Mouse (Mus musculus) heart, postnatal 25 days (tissue): Measurements from ENCODE around the gene Ier5. TPM values are rescaled to one million over a fixed set of nuclear protein-coding genes. Genes with fewer than 3 reads are reported as not detected.

Source experiments
- DNase-seq: peaks from one replicate; pipeline ENCODE4 v3.0.0; 2022; ENCODE audit warnings: low spot score
- intact Hi-C: fragments of 180-260 bp; cut with DNase I; formaldehyde crosslinking; loops from one replicate; pipeline ENCODE4 v1.15.1; 2025
- total RNA-seq, 2 experiments: library from RNA; stranded (reverse); gene quantifications; 2 replicates each; pipeline ENCODE4 v1.2.3; 2021

The Ier5 gene
- total RNA-seq, 2 experiments from 2014 or later: 12.7 to 16.5 TPM

DNA sequence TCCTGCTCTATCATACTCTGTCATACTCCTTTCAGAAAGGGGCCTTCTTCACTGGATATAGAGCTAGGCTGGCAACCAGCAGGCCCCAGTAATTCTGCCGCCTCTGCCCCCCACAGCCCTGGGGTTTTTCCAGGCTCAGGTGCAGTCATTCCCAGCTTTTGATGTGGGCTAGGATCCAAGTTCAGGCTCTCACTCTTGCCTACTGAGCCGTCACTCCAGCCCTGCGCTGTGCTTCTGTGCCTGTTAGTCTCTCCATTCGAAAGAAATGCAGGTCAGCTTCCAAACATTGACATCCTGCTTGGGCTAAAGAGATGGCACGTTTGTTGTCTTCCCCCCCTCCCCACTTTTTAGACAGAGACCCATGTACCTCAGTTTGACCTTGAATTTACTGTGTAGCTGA is 39.2 kb downstream of the Ier5 start:
- intact Hi-C loops: no loop called here

DNA sequence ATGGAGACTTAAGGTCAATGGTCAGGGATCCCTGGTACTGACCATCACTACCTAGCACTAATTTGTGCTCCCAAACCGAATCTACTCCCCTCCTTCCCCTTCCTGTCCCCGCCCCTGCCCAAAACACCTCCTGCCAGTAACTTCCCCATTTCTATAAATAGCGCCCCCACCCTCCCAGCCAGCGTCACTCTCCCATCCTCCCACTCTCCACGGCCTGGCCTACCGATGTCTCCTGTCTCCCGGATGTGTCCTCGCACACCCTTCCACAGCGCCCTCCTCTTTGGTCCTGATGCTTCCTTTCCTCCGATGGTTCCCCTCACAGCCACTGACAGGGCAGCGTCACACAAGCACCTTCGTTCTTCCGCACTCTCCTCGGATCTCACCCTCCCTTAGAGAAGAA is 39.9 kb downstream of the Ier5 start:
- DNase-seq: peak; percentile 58
- intact Hi-C loops: no loop called here

More for the DNA sequence above, 39.2 kb downstream of the Ier5 start:
- DNase-seq: no peak

DNA sequence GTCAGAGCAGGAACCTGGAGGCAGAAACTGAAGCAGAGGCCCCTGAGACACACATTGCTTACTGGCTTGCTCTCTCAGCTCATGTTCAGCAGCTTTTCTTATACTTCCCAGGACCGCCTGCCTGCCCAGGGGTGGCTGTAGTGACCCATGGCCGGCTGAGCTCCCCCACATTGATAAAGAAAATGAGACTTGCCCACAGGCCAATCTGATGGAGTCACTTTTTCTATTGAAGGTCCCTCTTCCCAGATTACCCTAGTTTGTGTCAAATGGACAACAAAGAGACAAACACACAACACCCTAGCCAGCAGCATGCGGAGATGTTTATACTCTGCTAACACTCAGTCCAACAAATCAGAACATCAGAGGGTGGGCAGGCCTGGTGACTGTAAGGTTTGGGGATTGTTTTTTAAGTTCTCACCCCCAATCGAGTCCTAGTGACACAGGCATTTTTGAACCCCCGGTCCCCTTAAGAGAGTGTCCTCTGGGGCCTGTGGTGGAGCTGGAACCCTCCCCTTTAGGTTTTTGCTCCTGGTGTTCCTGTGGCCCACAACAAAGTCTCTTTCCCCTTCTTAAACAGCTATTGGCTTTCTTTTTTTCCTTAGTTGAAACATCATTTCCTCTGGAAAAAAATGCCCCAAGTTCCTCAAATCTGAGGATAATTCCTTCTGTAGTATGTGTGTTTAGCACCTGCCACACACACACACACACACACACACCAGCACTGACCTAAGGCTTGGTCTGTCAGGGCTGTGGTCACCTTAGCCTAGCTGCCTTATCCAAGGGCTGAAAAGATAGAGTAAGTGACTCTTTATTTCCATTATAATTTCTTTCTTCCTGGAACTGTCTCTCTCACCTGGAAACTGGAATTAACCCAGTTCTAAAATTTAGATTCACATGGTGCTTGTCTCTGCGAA is 41.1 kb downstream of the Ier5 start:
- DNase-seq: no peak

DNA sequence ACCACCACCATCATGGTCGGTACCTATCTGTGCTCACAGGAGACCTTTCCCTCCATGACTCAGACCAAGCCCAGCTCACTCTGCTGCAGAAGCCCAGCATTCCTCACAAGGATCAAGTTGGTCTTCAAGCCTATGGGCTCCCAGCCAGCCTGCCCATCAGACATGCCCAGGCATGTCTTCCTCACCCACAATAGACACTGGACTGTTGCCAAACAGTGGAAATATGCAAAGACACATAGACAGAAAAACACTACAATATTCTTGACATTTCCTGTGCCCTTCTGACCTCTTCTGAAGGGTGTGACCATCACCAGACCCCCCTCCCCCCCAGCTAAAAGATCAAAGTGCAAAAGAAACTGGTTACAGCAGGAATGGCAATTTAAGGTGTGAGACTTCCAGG is 43.3 kb downstream of the Ier5 start:
- no peak for DNase-seq
- intact Hi-C loops: no loop called here

More for the DNA sequence above, 41.1 kb downstream of the Ier5 start:
- intact Hi-C loops: no loop called here

DNA sequence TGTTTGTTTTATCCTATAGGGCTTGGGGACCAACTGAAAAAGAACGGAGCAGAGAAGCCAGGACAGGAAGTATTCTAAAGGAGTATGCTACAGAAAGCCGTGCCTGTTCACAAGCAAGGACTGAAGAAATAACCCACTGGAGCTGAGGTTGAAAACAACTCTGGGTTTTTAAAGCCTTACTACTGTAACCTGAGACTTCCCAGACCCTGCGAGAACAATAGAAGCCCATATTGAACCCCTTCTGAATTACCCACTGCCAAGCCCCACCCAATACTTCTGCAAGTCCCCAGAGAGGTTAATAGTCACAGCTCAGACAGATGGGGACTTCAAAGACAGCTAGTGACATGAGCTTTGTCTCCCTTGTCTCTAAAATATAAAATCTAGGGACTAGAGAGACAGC is 44.4 kb downstream of the Ier5 start:
- intact Hi-C loops: no loop called here
- no peak for DNase-seq

DNA sequence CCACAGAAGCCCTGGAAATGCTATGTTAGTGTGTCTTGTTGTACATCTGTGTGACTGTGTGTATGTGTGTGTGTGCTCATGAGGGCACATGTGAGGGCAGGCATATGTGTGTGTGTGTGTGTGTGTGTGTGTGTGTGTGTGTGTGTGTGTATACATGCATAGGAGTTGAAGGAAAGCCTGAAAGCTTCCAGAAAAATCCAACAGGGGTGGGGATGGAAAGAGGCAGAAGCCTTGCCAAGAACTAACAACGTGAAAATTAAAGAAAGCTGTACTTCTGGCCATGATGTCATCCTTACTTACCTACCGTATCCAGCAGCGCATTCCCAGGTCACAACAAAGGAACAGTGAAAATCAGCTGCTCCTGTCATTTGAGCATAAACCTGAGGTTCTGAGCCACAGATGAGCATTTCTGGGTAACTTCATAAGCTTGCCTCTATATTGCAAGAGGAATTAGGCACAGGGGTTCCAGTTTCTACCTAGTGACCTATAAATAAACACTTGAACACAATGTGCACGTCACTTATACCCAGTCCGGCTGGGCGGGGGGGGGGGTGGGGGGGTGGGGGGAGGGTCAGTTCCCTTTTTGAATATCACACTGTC is 45.0 kb downstream of the Ier5 start:
- no peak for DNase-seq
- intact Hi-C loops: no loop called here

DNA sequence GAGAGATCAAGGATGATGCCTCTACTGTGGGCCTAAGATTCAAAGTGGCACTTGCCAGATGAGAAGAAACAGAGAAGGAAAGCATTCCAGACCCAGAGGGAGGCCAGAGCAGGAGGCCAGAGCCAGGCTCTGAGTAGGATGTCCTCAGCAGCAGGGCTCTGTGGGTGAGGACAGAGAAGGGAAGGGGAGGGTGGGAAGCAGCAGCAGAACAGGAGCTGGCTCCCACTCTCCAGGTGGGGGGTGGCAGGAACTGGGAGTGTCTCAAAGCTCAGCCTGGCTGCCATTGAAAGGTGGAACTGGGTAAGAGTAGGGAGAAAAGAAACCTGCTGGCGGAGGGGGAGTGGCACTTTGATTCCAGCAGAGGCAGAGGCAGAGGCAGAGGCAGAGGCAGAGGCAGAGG is 46.1 kb downstream of the Ier5 start:
- intact Hi-C loops: no loop called here
- no peak for DNase-seq

DNA sequence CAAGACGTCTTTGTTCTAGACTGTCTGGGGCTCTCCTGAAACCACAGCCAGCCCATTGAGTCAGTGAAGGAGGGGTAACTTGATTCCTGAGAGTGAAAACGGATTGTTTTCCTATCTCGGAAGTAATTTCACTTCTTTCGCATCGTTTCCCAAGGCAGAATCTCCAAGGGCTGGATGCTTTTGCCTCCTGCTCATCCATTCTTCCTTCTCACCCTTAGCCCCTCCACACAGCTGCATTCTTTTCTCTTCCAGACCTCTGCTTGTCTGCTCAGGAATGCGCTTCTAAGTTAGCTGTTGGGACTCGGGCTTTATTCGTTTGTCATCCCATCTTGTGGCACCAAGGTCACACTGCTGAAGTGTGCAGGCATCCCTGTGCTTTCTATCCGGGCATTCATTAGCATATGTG is 46.7 kb downstream of the Ier5 start:
- DNase-seq: no peak
- intact Hi-C loops: no loop called here

DNA sequence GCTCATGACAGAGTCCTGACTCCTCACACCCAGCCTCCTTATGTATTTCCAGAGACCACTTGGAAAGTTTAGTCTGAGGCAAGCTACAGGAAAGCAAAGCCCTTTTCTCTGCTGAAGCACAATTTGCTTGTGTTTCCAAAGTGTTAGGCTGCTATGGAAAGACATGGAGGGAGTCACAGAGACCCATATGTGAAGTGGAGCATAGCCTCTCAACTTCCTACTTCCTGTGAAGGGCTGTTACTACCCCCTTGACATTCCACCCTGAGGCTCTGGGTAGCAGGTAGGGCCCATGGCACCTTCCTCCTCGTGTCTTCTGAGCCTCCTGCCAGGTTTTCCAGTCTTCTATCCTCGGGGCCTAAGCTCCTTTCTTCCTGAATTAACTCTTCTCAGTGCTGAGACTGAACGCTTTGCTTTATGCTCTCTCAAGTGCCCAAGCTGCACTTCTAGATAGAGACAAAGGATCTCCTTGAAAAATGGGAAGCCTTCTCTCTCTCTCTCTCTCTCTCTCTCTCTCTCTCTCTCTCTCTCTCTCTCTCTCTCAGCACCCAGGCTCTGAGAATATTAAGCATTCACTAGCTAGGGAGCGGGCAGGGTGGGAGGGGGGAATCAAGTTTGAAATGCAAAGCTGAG is 47.2 kb downstream of the Ier5 start:
- DNase-seq: no peak
- intact Hi-C loops: no loop called here

DNA sequence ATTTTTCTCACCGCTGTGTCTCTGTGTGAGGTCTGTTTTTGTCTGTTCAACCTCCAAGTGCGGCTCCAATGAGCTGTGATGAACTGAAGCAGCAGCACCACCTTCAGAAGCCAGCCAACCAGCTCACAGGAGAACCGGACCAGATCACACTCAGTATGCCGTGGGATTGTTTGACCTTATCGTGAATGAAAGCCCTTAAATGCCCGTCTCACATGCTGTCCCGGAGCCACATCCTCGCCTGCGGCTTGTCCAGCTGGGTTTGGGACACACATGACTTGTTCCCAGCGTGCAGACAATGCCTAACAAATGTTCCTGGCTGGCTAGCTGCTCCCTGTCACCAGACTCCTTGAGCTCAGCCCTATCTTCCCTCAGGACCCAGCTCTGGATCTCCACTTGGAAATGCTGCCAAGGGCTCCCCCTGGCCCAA is 47.7 kb downstream of the Ier5 start:
- DNase-seq: peak; percentile 45
- intact Hi-C loops: no loop called here

DNA sequence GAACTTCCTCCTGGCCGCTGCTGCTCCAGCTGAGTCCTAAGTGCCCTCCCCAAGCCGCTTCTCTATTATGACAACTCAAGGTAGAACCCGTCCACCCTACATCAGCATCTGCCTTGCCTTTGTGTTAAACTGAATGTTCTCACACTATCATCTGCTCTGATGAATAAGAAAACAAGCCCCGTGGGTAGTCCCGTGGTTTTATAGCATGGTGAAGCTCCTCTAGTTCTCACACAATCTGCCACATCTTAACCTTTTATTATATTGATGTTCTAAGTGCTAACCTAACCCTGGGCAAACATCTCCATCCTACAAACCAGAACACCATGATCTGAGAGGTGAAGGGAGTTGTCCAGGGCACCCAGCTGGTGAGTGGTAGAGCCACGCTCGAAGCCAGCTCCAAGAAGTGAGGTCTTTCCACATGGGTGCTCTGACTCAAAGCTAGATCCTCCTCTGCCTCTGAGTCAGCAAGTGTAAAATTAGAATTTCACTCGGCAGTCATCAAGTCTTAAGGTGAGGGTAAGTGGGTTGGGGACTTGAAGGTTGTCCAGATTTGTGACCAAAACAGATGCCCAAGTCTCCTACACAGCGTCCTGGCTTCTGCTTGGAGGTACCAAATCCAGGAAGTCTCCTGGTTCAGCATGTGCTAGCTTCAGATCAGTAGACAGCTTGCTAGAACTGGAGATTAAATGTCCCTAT is 48.4 kb downstream of the Ier5 start:
- intact Hi-C loops: no loop called here
- DNase-seq: no peak

DNA sequence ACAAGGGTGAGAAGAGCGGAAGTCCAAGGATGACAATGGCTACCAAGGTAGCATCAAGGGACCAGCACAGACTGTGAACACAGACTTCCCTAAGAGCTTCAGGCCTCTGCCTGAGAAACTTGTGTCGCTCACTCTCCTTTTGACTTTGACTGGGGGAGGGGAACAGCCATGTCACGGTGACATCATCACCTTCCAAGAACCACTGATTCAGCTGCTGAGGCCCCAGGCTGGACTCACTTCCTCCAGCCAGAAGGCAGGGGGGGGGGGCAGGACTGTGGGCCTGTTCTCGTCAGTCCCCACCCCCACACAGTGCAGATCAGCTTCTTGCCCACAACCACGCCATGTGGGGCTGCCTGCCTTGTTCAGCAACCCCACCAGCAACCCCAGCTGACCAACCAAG is 49.3 kb downstream of the Ier5 start:
- intact Hi-C loops: no loop called here
- DNase-seq: peak; percentile 57

DNA sequence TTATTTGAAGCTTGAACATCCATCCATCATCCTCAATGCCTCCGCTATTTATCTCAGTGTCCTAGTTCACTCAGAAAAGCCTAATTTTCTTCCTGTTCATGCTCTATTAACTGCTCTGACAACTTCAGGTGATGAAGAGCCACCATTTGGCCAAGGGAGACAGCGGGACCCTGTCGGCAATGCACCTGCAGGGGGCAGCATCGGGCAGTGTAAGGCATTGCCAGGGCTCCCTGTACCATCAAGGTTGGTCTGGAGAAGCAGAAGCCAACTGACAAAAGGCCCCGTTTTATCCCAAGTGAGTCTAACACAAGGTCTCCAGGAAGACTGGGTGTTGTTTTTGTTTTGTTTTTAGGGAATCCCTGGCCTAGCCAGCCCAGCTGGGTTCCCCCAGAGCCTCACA is 50.5 kb downstream of the Ier5 start:
- DNase-seq: peak; percentile 71
- intact Hi-C loops: loop anchor here (1.0 kb wide), 3 partner anchors 49 to 170 kb away; no protein-coding TSS in a partner anchor

Other genes with a start within 250 kb of the Ier5 start
- under 1 TPM; 0.14 to 0.16 TPM for gene Cacna1e, start 215.1 kb downstream of the Ier5 start, total RNA-seq
- gene Mr1, start 47.2 kb upstream of the Ier5 start, total RNA-seq: 1 to 10 TPM; 5.9 to 6.4 TPM
- 10 to 100 TPM; 25.2 to 26.5 TPM for gene Stx6, start 59.1 kb upstream of the Ier5 start, total RNA-seq
- 10 to 100 TPM; 38.0 to 41.4 TPM for gene BC034090, start 144.8 kb upstream of the Ier5 start, total RNA-seq